Mouse (Mus musculus): ENCODE measurements around the gene Yju2. TPM values are rescaled to one million over a fixed set of nuclear protein-coding genes. Genes with fewer than 3 reads are reported as not detected.

Gene Yju2
- total RNA-seq, 1 experiment from 2014 or later = 23.9 TPM

- ATAC-seq (replicated peaks; ENCODE audit: low read depth, poor library complexity, severe bottlenecking) = no peak
These were observed 46.6 kb downstream of the Yju2 start, which contains the start of the genes Stap2 and Mpnd for GRCm38 (mm10) chr17:56005415-56006061. TSS of gene Stap2 (minus strand) at chr17:56005584. TSS of gene Mpnd (plus strand) at chr17:56005711.

GRCm38 (mm10) chr17:56006956-56007355 lies 48.1 kb downstream of the Yju2 start:
- no peak for ATAC-seq (replicated peaks; ENCODE audit: low read depth, poor library complexity, severe bottlenecking)

- no peak for ATAC-seq (replicated peaks; ENCODE audit: low read depth, poor library complexity, severe bottlenecking)
These were observed 48.8 kb downstream of the Yju2 start for GRCm38 (mm10) chr17:56007444-56008355.

GRCm38 (mm10) chr17:56008356-56009087 lies 49.6 kb downstream of the Yju2 start:
- ATAC-seq (replicated peaks; ENCODE audit: low read depth, poor library complexity, severe bottlenecking) = peak; percentile 86

GRCm38 (mm10) chr17:56009088-56009961 lies 50.4 kb downstream of the Yju2 start:
- ATAC-seq (replicated peaks; ENCODE audit: low read depth, poor library complexity, severe bottlenecking) = peak; percentile 83

GRCm38 (mm10) chr17:56009962-56010240 lies 51.0 kb downstream of the Yju2 start:
- ATAC-seq (replicated peaks; ENCODE audit: low read depth, poor library complexity, severe bottlenecking) = no peak

GRCm38 (mm10) chr17:56010255-56010654 lies 51.4 kb downstream of the Yju2 start:
- ATAC-seq (replicated peaks; ENCODE audit: low read depth, poor library complexity, severe bottlenecking) = no peak

GRCm38 (mm10) chr17:56010681-56011080 lies 51.8 kb downstream of the Yju2 start:
- peak; percentile 23; the same call in 1 of the 2 replicates for ATAC-seq (replicated peaks; ENCODE audit: low read depth, poor library complexity, severe bottlenecking)

- ATAC-seq (replicated peaks; ENCODE audit: low read depth, poor library complexity, severe bottlenecking) = no peak
These were observed 52.5 kb downstream of the Yju2 start for GRCm38 (mm10) chr17:56011441-56011840.

- no peak for ATAC-seq (replicated peaks; ENCODE audit: low read depth, poor library complexity, severe bottlenecking)
These were observed 56.4 kb downstream of the Yju2 start for GRCm38 (mm10) chr17:56015293-56015692.

GRCm38 (mm10) chr17:56016382-56016781 lies 57.5 kb downstream of the Yju2 start:
- ATAC-seq (replicated peaks; ENCODE audit: low read depth, poor library complexity, severe bottlenecking) = no peak

- ATAC-seq (replicated peaks; ENCODE audit: low read depth, poor library complexity, severe bottlenecking) = no peak
These were observed 58.2 kb downstream of the Yju2 start for GRCm38 (mm10) chr17:56016793-56017785.

- ATAC-seq (replicated peaks; ENCODE audit: low read depth, poor library complexity, severe bottlenecking) = no peak
These were observed 58.9 kb downstream of the Yju2 start for GRCm38 (mm10) chr17:56017848-56018247.

Other genes starting within 250 kb of the Yju2 start
- 35.5 and 41.4 TPM in 2 replicates for gene Pot1b, start 246.5 kb upstream of the Yju2 start, total RNA-seq (2017)
- gene Adgre4, start 209.1 kb upstream of the Yju2 start, total RNA-seq (2017) = 0.49 TPM in 1 of 2 replicates, not detected in the other
- 7.2 and 10.3 TPM in 2 replicates for gene Zfp119a, start 80.2 kb upstream of the Yju2 start, total RNA-seq (2017)
- gene Zfp959, start 67.0 kb upstream of the Yju2 start, total RNA-seq (2017) = 13.5 and 22.5 TPM in 2 replicates
- gene Zfp119b, start 9.6 kb upstream of the Yju2 start, total RNA-seq (2017) = 3.2 and 3.4 TPM in 2 replicates
- 7.8 and 9.0 TPM in 2 replicates for gene Ebi3, start 6.5 kb upstream of the Yju2 start, total RNA-seq (2017)
- gene Shd, start 11.4 kb downstream of the Yju2 start, total RNA-seq (2017) = not detected in 2 replicates
- gene Fsd1, start 27.4 kb downstream of the Yju2 start, total RNA-seq (2017) = not detected in 2 replicates
- gene Stap2, start 46.5 kb downstream of the Yju2 start, total RNA-seq (2017) = 0.53 TPM in 1 of 2 replicates, not detected in the other
- 33.4 and 70.7 TPM in 2 replicates for gene Mpnd, start 46.6 kb downstream of the Yju2 start, total RNA-seq (2017)
- 27.9 and 30.1 TPM in 2 replicates for gene Sh3gl1, start 77.5 kb downstream of the Yju2 start, total RNA-seq (2017)
- gene Chaf1a, start 81.3 kb downstream of the Yju2 start, total RNA-seq (2017) = 33.6 and 35.6 TPM in 2 replicates
- 20.0 and 28.2 TPM in 2 replicates for gene Ubxn6, start 115.9 kb downstream of the Yju2 start, total RNA-seq (2017)
- 70.4 and 79.9 TPM in 2 replicates for gene Hdgfl2, start 120.5 kb downstream of the Yju2 start, total RNA-seq (2017)
- gene Plin4, start 150.7 kb downstream of the Yju2 start, total RNA-seq (2017) = not detected in 2 replicates
- not detected in 2 replicates for gene Plin5, start 158.5 kb downstream of the Yju2 start, total RNA-seq (2017)
- gene Lrg1, start 162.9 kb downstream of the Yju2 start, total RNA-seq (2017) = 0.14 TPM in 1 of 2 replicates, not detected in the other
- 2.8 TPM in 2 replicates for gene Sema6b, start 181.2 kb downstream of the Yju2 start, total RNA-seq (2017)
- 3.2 and 3.7 TPM in 2 replicates for gene Tnfaip8l1, start 203.4 kb downstream of the Yju2 start, total RNA-seq (2017)
- gene Mydgf, start 224.8 kb downstream of the Yju2 start, total RNA-seq (2017) = 28.4 and 33.3 TPM in 2 replicates